Mouse (Mus musculus) CD8-positive naive resting alpha-beta T cell, adult 57 days (primary cell): ENCODE measurements around the gene Defa2. TPM values are rescaled to one million over a fixed set of nuclear protein-coding genes. Genes with fewer than 3 reads are reported as not detected.

Experiments used
- total RNA-seq: library from RNA; stranded (reverse); gene quantifications from one replicate; pipeline ENCODE4 v1.2.4, GENCODE M21; 2023

The Defa2 gene
- total RNA-seq, result not detected

GRCm38 (mm10) chr8:21378215-21378614 lies at the start of gene Defa2:
Gene Defa2, plus strand, starts transcription at chr8:21378515.

GRCm38 (mm10) chr8:21391511-21391910 lies 13.2 kb downstream of the Defa2 start, which contains the start of gene Defa33:
Gene Defa33, plus strand, starts transcription at chr8:21391811.

GRCm38 (mm10) chr8:21427111-21427510 lies 48.8 kb downstream of the Defa2 start, which contains the start of gene Defa36:
Gene Defa36, plus strand, starts transcription at chr8:21427411.

Other genes starting within 250 kb of the Defa2 start
- not detected for gene Defa30, start 243.9 kb upstream of the Defa2 start, total RNA-seq
- gene Defa22, start 216.2 kb upstream of the Defa2 start, total RNA-seq, result not detected
- not detected for gene Defa31, start 186.9 kb upstream of the Defa2 start, total RNA-seq
- gene Gm15293, start 177.0 kb upstream of the Defa2 start, total RNA-seq, result not detected
- gene Gm15292, start 128.8 kb upstream of the Defa2 start, total RNA-seq, result not detected
- gene Defa27, start 63.0 kb upstream of the Defa2 start, total RNA-seq, result not detected
- gene Defa29, start 51.5 kb upstream of the Defa2 start, total RNA-seq, result not detected
- not detected for gene Defa33, start 13.3 kb downstream of the Defa2 start, total RNA-seq
- not detected for gene Defa36, start 48.9 kb downstream of the Defa2 start, total RNA-seq
- gene Gm7849, start 78.0 kb downstream of the Defa2 start, total RNA-seq, result not detected
- gene Defa20, start 130.7 kb downstream of the Defa2 start, total RNA-seq, result not detected
- gene Defa32, start 150.5 kb downstream of the Defa2 start, total RNA-seq, result not detected
- gene Defa37, start 186.9 kb downstream of the Defa2 start, total RNA-seq, result not detected
- gene Defa28, start 204.5 kb downstream of the Defa2 start, total RNA-seq, result not detected
- gene Gm7861, start 216.0 kb downstream of the Defa2 start, total RNA-seq, result not detected
- not detected for gene Defa26, start 239.7 kb downstream of the Defa2 start, total RNA-seq